Mouse (Mus musculus): ENCODE measurements at regions not wholly inside any gene's neighbourhood (a gene's known extent, or its start where the extent isn't known, plus 50 kb on each side); places are given as distances from the start of the nearest gene placed in this dataset.

DNA sequence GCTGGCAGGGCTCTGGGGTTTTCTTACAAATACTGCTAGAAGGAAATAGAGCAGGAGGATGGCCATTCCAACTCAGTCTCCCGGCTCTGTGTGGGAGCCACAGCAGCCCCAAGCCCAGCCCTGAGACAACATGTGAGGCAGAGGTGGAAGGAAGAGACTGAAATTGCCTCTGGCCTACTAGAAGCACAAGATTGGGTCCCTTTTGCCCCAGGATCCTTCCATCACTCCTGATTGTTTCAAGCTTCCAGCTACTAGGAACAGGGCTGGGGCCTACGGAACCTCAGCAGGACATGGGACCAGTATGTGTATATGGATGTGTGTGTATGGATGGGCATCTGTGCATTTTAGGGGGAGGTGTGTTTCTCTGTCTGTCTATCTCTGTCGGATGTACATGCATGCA lies 97.9 kb downstream of the 1810010D01Rik start:
- H3K4me3 ChIP-seq (ENCODE audit: control insufficient read depth in 1 of 2, insufficient read depth in 1 of 2, low read depth in 2 of 2, low read length in 2 of 2) = no peak overlapping the region
- TF ChIP-seq ELF1 (IDR thresholded peaks at IDR 0.05; ENCODE audit: low read depth, low read length) = no peak
- TF ChIP-seq KAT2A (conservative IDR thresholded peaks at IDR 0.05; ENCODE audit: low read depth, low read length) = no peak
- TF ChIP-seq CTCF (IDR thresholded peaks at IDR 0.05 in 2 of 3, conservative IDR thresholded peaks at IDR 0.05 in 1 of 3; ENCODE audit: control insufficient read depth in 1 of 3, insufficient read depth in 1 of 3, low read depth in 2 of 3, low read length in 3 of 3, poor library complexity in 1 of 3, severe bottlenecking in 1 of 3) = no peak
- no peak for TF ChIP-seq CHD2 (IDR thresholded peaks at IDR 0.05; ENCODE audit: low read length)
- no peak for TF ChIP-seq POLR2A (IDR thresholded peaks at IDR 0.05; ENCODE audit: control insufficient read depth in 1 of 2, insufficient read depth in 1 of 2, low read depth in 1 of 2, low read length in 2 of 2, poor library complexity in 1 of 2)
- no peak for TF ChIP-seq ZC3H11A (IDR thresholded peaks at IDR 0.05; ENCODE audit: low read depth, low read length)
- no peak for TF ChIP-seq USF1 (IDR thresholded peaks at IDR 0.05; ENCODE audit: low read depth, low read length)
- TF ChIP-seq ZNF384 (IDR thresholded peaks at IDR 0.05; ENCODE audit: low read depth, low read length) = no peak
- TF ChIP-seq SIN3A (IDR thresholded peaks at IDR 0.05; ENCODE audit: low read length) = no peak
- no peak for TF ChIP-seq MXI1 (IDR thresholded peaks at IDR 0.05; ENCODE audit: low read depth, low read length)
- no peak for TF ChIP-seq TAL1 (IDR thresholded peaks at IDR 0.05; ENCODE audit: low read length)
- no peak for TF ChIP-seq POLR2AphosphoS5 (IDR thresholded peaks at IDR 0.05; ENCODE audit: borderline replicate concordance, low read depth, low read length)
- no peak for TF ChIP-seq NRF1 (IDR thresholded peaks at IDR 0.05; ENCODE audit: insufficient read depth, low read depth, low read length, poor library complexity, severe bottlenecking)
- no peak for TF ChIP-seq UBTF (IDR thresholded peaks at IDR 0.05; ENCODE audit: borderline replicate concordance, insufficient read depth, low read depth, low read length)
- no peak for TF ChIP-seq GABPA (IDR thresholded peaks at IDR 0.05; ENCODE audit: low read depth, low read length)
- TF ChIP-seq SMC3 (IDR thresholded peaks at IDR 0.05; ENCODE audit: low read depth, low read length) = no peak
- TF ChIP-seq CHD1 (IDR thresholded peaks at IDR 0.05; ENCODE audit: low read depth, low read length) = no peak
- no peaks in the 10 kb centered on the region for H3K79me2 ChIP-seq (ENCODE audit: control insufficient read depth, insufficient read depth, low read length, poor library complexity)
- no peaks in the 10 kb centered on the region for H3K27me3 ChIP-seq (ENCODE audit: control insufficient read depth in 1 of 2, insufficient read depth in 2 of 2, low read length in 2 of 2)
- no peak overlapping the region for H3K9ac ChIP-seq (ENCODE audit: control insufficient read depth, low read depth, low read length, poor library complexity, severe bottlenecking)
- no peaks in the 10 kb centered on the region for H3K4me1 ChIP-seq (ENCODE audit: control insufficient read depth in 1 of 2, insufficient read depth in 2 of 2, low read length in 2 of 2)
- no peak for DNase-seq (ENCODE audit: low read depth, low spot score)
- no peaks in the 10 kb centered on the region for H3K36me3 ChIP-seq (ENCODE audit: control insufficient read depth in 1 of 2, insufficient read depth in 2 of 2, low read length in 2 of 2)
- H3K27ac ChIP-seq (ENCODE audit: control insufficient read depth, low read depth, low read length) = no peak overlapping the region
- no peaks in the 10 kb centered on the region for H3K9me3 ChIP-seq (replicated peaks; ENCODE audit: insufficient read depth, low read length)

DNA sequence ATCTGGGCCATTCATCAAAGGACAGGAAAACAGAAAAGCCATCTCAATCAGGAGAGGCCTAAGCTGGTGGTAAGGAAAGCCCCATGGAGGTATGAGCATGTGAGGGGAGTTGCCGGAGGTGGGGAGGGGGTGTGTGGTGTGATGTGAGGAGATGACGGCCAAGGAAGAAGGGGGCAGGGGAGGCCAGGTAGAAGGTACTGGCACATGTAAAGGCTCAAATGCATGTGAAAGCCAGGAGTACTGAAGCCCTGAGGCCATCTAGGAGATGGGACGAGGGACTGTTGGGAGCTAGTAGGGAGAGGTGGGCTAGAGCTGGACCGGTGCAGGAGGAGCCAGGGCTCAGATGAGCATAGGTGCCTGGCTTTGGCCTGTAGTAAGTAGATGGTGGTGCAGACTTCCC lies 98.4 kb downstream of the 1810010D01Rik start:
- H3K27ac ChIP-seq (ENCODE audit: control insufficient read depth, low read depth, low read length) = no peak overlapping the region
- H3K36me3 ChIP-seq (ENCODE audit: control insufficient read depth in 1 of 2, insufficient read depth in 2 of 2, low read length in 2 of 2) = no peaks in the 10 kb centered on the region
- no peaks in the 10 kb centered on the region for H3K9me3 ChIP-seq (replicated peaks; ENCODE audit: insufficient read depth, low read length)
- H3K27me3 ChIP-seq (ENCODE audit: control insufficient read depth in 1 of 2, insufficient read depth in 2 of 2, low read length in 2 of 2) = no peaks in the 10 kb centered on the region
- no peak overlapping the region for H3K9ac ChIP-seq (ENCODE audit: control insufficient read depth, low read depth, low read length, poor library complexity, severe bottlenecking)
- H3K4me3 ChIP-seq (ENCODE audit: control insufficient read depth in 1 of 2, insufficient read depth in 1 of 2, low read depth in 2 of 2, low read length in 2 of 2) = no peak overlapping the region
- no peak for DNase-seq (ENCODE audit: low read depth, low spot score)
- H3K4me1 ChIP-seq (ENCODE audit: control insufficient read depth in 1 of 2, insufficient read depth in 2 of 2, low read length in 2 of 2) = no peaks in the 10 kb centered on the region
- no peak for TF ChIP-seq NELFE (IDR thresholded peaks at IDR 0.05; ENCODE audit: low read depth, low read length)
- no peak for TF ChIP-seq ELF1 (IDR thresholded peaks at IDR 0.05; ENCODE audit: low read depth, low read length)
- no peak for TF ChIP-seq KAT2A (conservative IDR thresholded peaks at IDR 0.05; ENCODE audit: low read depth, low read length)
- TF ChIP-seq MYC (IDR thresholded peaks at IDR 0.05; ENCODE audit: low read depth, low read length) = no peak
- TF ChIP-seq MXI1 (IDR thresholded peaks at IDR 0.05; ENCODE audit: low read depth, low read length) = no peak
- no peak for TF ChIP-seq ZC3H11A (IDR thresholded peaks at IDR 0.05; ENCODE audit: low read depth, low read length)
- no peak for TF ChIP-seq MEF2A (IDR thresholded peaks at IDR 0.05; ENCODE audit: extremely low read depth, insufficient replicate concordance, low read depth, low read length, poor library complexity, severe bottlenecking)
- no peaks in the 10 kb centered on the region for H3K79me2 ChIP-seq (ENCODE audit: control insufficient read depth, insufficient read depth, low read length, poor library complexity)
